Mouse (Mus musculus) heart, adult 2 months (tissue): ENCODE data around the gene Trim41. TPM values are rescaled to one million over a fixed set of nuclear protein-coding genes. Genes with fewer than 3 reads are reported as not detected.
A peak's percentile ranks its signal among the peaks of the same experiment; 100 is the strongest.

Experiments
- DNase-seq, 2 experiments: peaks; one replicate each; pipeline ENCODE4 v3.0.0; 2021
- H3K27ac ChIP-seq: fragments of 200-600 bp; 2 replicates; pipeline ENCODE4 v1.8.1; 2022
- H3K27me3 ChIP-seq: fragments of 200-500 bp; 2 replicates; pipeline ENCODE4 v1.6.1; 2012; ENCODE audit warnings: mild to moderate bottlenecking, low read length, inconsistent platforms, mixed read lengths; ENCODE audit not compliant: control insufficient read depth, insufficient read depth
- H3K36me3 ChIP-seq: fragments of 200-500 bp; 2 replicates; pipeline ENCODE4 v1.6.1; 2012; ENCODE audit warnings: low read length, inconsistent platforms; ENCODE audit not compliant: control insufficient read depth, insufficient read depth
- H3K4me1 ChIP-seq: fragments of 200-500 bp; 2 replicates; pipeline ENCODE4 v1.6.1; 2011; ENCODE audit warnings: low read length; ENCODE audit not compliant: control insufficient read depth, insufficient read depth
- H3K4me3 ChIP-seq: fragments of 200-600 bp; 2 replicates; pipeline ENCODE4 v1.8.1; 2022
- H3K79me2 ChIP-seq: fragments of 200-500 bp; replicated peaks from 2 replicates; pipeline ENCODE4 v1.6.1; 2012; ENCODE audit warnings: mild to moderate bottlenecking, inconsistent platforms, low read length, moderate library complexity, mixed read lengths; ENCODE audit not compliant: control insufficient read depth, insufficient read depth
- H3K9ac ChIP-seq: fragments of 200-500 bp; 2 replicates; pipeline ENCODE4 v1.6.1; 2012; ENCODE audit warnings: low read depth, mild to moderate bottlenecking, control low read depth, inconsistent platforms, low read length, mixed read lengths
- CTCF ChIP-seq: fragments of 200-600 bp; IDR thresholded peaks from 2 replicates; pipeline ENCODE4 v1.8.1; 2022; ENCODE audit warnings: antibody characterized with exemption, mild to moderate bottlenecking, moderate library complexity
- EP300 ChIP-seq: fragments of 200-500 bp; IDR thresholded peaks from 2 replicates; pipeline ENCODE4 v1.6.1; 2011; ENCODE audit warnings: low read depth, low read length, control low read depth; ENCODE audit not compliant: insufficient read depth
- POLR2A ChIP-seq: fragments of 200-500 bp; IDR thresholded peaks from 2 replicates; pipeline ENCODE4 v1.6.1; 2011; ENCODE audit warnings: mild to moderate bottlenecking, low read depth, low read length, control low read depth; ENCODE audit not compliant: insufficient read depth
- WGBS: fragments of 180-500 bp; shearing (Covaris S2); methylation state at CpG from one replicate; pipeline ENCODE4 v1.1.7; 2018; 5-methylcytosine and 5-hydroxymethylcytosine counted together
- intact Hi-C: fragments of 180-260 bp; cut with DNase I; formaldehyde crosslinking; loops from one replicate; pipeline ENCODE4 v1.15.1; 2025
- polyA plus RNA-seq: library from polyadenylated mRNA; depleted of rRNA; stranded (reverse); fragments of >200 nt; gene quantifications from 2 replicates; pipeline ENCODE4 v1.2.3, GENCODE M21; 2012
- total RNA-seq, 2 experiments: library from RNA; stranded (reverse); gene quantifications; 2 replicates each; pipeline ENCODE4 v1.2.3; 2021

Trim41 gene
- total and polyA plus RNA-seq, 3 experiments: 19.1 to 19.9 (median 19.8) TPM

DNA sequence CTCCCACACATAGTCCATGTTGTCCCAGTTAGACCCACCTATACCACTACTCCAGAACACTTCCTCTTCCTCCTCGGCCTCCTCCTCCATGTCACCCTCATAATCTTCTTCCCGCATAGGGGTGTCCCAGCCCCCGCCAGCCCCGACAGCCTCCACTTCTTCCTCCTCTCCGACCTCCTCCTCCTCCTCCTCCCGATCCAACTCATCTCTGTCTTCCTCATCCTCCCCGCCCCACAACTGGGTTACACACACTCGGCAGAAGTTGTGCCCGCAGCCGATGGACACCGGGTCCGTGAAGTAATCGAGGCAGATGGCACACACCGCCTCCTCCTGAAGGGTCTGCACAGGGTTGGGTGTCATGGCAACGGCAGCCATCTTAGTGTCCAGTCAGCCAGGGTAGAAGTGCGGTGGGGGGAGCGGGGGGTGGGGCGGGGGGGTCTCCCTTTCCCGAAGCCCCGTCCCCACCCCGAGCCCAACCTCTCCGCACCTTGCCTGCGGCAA, 822 bp downstream of the Trim41 start:
- H3K9ac ChIP-seq: peak overlapping the region; percentile 79
- no peaks in the 10 kb centered on the region for H3K27me3 ChIP-seq
- DNase-seq: peak in 1 of 2 experiments; percentile 53
- no peaks in the 10 kb centered on the region for H3K79me2 ChIP-seq
- peaks cover 4% of the 10 kb centered on the region; the same call in 1 of the 2 replicates for H3K36me3 ChIP-seq
- WGBS: 1% methylated on average over 23 of the region's 23 CpGs
- intact Hi-C loops: loop anchor here (5.0 kb wide), 2 partner anchors 386 to 436 kb away; partner anchors contain the start of gene Zfp62
- TF ChIP-seq CTCF: no peak
- no peak for TF ChIP-seq EP300
- TF ChIP-seq POLR2A: no peak
- H3K4me1 ChIP-seq: peaks cover 5% of the 10 kb centered on the region
- H3K27ac ChIP-seq: peak overlapping the region; percentile 100
- peak overlapping the region; percentile 97 for H3K4me3 ChIP-seq

GRCm38 (mm10) chr11:48815851-48816250, 1.3 kb downstream of the Trim41 start:
- Histone ChIP-seq H3K36me3 (peaks cover 4% of the 10 kb centered on the region; the same call in 1 of the 2 replicates), H3K4me3 (no peak overlapping the region; the same call in 1 of the 2 replicates), H3K79me2 (no peaks in the 10 kb centered on the region), H3K27me3 (no peaks in the 10 kb centered on the region), H3K27ac (peak overlapping the region; percentile 100; the same call in 1 of the 2 replicates), H3K4me1 (peaks cover 5% of the 10 kb centered on the region), H3K9ac (peak overlapping the region; percentile 79)
- 58% methylated on average over 16 of the region's 16 CpGs for WGBS
- intact Hi-C loops: loop anchor here (1.0 to 5.0 kb wide), 3 partner anchors 16 to 436 kb away; partner anchors contain the start of genes Rack1 and Zfp62
- TF ChIP-seq CTCF (no peak), EP300 (no peak), POLR2A (no peak)
- DNase-seq: no peak

GRCm38 (mm10) chr11:48813782-48814181, 3.4 kb downstream of the Trim41 start:
- no peak for DNase-seq
- Histone ChIP-seq H3K27me3 (no peaks in the 10 kb centered on the region), H3K4me1 (peaks cover 6% of the 10 kb centered on the region), H3K9ac (no peak overlapping the region), H3K79me2 (no peaks in the 10 kb centered on the region), H3K27ac (no peak overlapping the region), H3K36me3 (peaks cover 8% of the 10 kb centered on the region), H3K4me3 (no peak overlapping the region)
- TF ChIP-seq EP300 (no peak), POLR2A (no peak)
- intact Hi-C loops: no loop called here

DNA sequence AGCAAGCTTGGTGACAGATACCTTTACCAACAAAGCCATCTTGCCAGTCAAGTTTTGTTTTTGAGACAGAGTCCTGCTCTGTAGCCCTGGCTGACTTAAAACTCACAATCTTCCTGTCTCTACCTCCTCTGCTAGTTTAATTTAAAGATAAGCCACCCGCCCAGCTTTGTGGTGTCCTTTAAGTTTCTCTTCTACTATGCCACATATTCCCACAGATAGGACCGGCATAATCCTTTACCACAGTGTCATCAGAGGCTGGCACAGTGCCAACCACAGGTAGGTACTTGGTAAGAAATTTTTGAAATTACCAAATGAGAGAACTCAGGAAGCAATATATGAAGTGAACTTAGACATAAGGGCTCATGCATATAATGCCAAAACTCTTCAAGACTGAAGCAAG, 7.0 kb downstream of the Trim41 start:
- TF ChIP-seq POLR2A: no peak
- Histone ChIP-seq H3K27ac (no peak overlapping the region), H3K79me2 (no peaks in the 10 kb centered on the region), H3K36me3 (peaks cover 14% of the 10 kb centered on the region), H3K4me1 (peaks cover 2% of the 10 kb centered on the region; the same call in 1 of the 2 replicates), H3K4me3 (no peak overlapping the region), H3K9ac (no peak overlapping the region), H3K27me3 (no peaks in the 10 kb centered on the region)
- intact Hi-C loops: no loop called here
- no peak for DNase-seq
- WGBS: 57% methylated on average over 2 of the region's 2 CpGs

- no peaks in the 10 kb centered on the region for H3K27me3 ChIP-seq
- H3K79me2 ChIP-seq: no peaks in the 10 kb centered on the region
- no peak overlapping the region for H3K4me3 ChIP-seq
- H3K9ac ChIP-seq: no peak overlapping the region
- no peak overlapping the region for H3K27ac ChIP-seq
- DNase-seq: no peak
- peaks cover 12% of the 10 kb centered on the region for H3K36me3 ChIP-seq
- TF ChIP-seq CTCF (no peak), POLR2A (no peak), EP300 (no peak)
- peaks cover 2% of the 10 kb centered on the region; the same call in 1 of the 2 replicates for H3K4me1 ChIP-seq
- intact Hi-C loops: no loop called here
- 52% methylated on average over 4 of the region's 4 CpGs for WGBS
Observed at GRCm38 (mm10) chr11:48809434-48809830, 7.7 kb downstream of the Trim41 start.

- Histone ChIP-seq H3K9ac (no peak overlapping the region), H3K4me3 (no peak overlapping the region), H3K79me2 (no peaks in the 10 kb centered on the region), H3K4me1 (peaks cover 2% of the 10 kb centered on the region; the same call in 1 of the 2 replicates), H3K36me3 (peaks cover 12% of the 10 kb centered on the region), H3K27ac (no peak overlapping the region; the same call in 1 of the 2 replicates), H3K27me3 (no peaks in the 10 kb centered on the region)
- intact Hi-C loops: no loop called here
- DNase-seq: peak in 1 of 2 experiments; percentile 47
- WGBS: 56% methylated on average over 16 of the region's 16 CpGs
- TF ChIP-seq EP300: no peak
- no peak for TF ChIP-seq POLR2A
- TF ChIP-seq CTCF: no peak
Observed at GRCm38 (mm10) chr11:48808737-48809433, 8.3 kb downstream of the Trim41 start.
